Mouse (Mus musculus) stomach, postnatal 0 days (tissue): Measurements from ENCODE around the gene Rcan1. TPM values are rescaled to one million over a fixed set of nuclear protein-coding genes. Genes with fewer than 3 reads are reported as not detected.

ENCODE experiments used
- ATAC-seq: fragments of 200-750 bp; cut with Nextera tagmentation; 2 replicates; pipeline ENCODE4 v1.8.0; 2017; ENCODE audit not compliant: low FRiP score, low TSS enrichment
- DNase-seq: peaks from one replicate; pipeline ENCODE4 v3.0.0-alpha.2; 2016; ENCODE audit warnings: low spot score
- H3K27ac ChIP-seq: fragments of 300-500 bp; sonication (generic); replicated peaks from 2 replicates; pipeline ENCODE4 v1.5.1; 2014; ENCODE audit warnings: mild to moderate bottlenecking, control low read depth
- H3K27me3 ChIP-seq: fragments of 300-500 bp; sonication (generic); 2 replicates; pipeline ENCODE4 v1.6.1; 2014; ENCODE audit warnings: low read length; ENCODE audit not compliant: control insufficient read depth, insufficient read depth
- H3K36me3 ChIP-seq: fragments of 300-500 bp; sonication (generic); 2 replicates; pipeline ENCODE4 v1.6.1; 2014; ENCODE audit warnings: low read length, mixed read lengths; ENCODE audit not compliant: control insufficient read depth, insufficient read depth
- H3K4me1 ChIP-seq: fragments of 300-500 bp; sonication (generic); replicated peaks from 2 replicates; pipeline ENCODE4 v1.6.1; 2014; ENCODE audit warnings: antibody characterized with exemption; ENCODE audit not compliant: control insufficient read depth, insufficient read depth
- H3K4me2 ChIP-seq: fragments of 300-500 bp; sonication (generic); replicated peaks from 2 replicates; pipeline ENCODE4 v1.6.1; 2014; ENCODE audit warnings: low read depth, mild to moderate bottlenecking, control low read depth, moderate library complexity
- H3K4me3 ChIP-seq: fragments of 300-500 bp; sonication (generic); 2 replicates; pipeline ENCODE4 v1.5.1; 2014; ENCODE audit warnings: low read depth, low read length, control low read depth
- H3K9ac ChIP-seq: fragments of 300-500 bp; sonication (generic); 2 replicates; pipeline ENCODE4 v1.6.1; 2014; ENCODE audit warnings: mild to moderate bottlenecking, low read length, control low read depth, mixed read lengths
- H3K9me3 ChIP-seq: fragments of 300-500 bp; sonication (generic); 2 replicates; pipeline ENCODE4 v1.6.1; 2016; ENCODE audit warnings: low read length; ENCODE audit not compliant: control insufficient read depth
- CTCF ChIP-seq: IDR thresholded peaks from 2 replicates; pipeline ENCODE4 v1.5.1; 2016; ENCODE audit warnings: antibody characterized with exemption, low read depth, mild to moderate bottlenecking, moderate library complexity
- EP300 ChIP-seq: optimal IDR thresholded peaks from 2 replicates; pipeline ENCODE3; 2016; ENCODE audit warnings: antibody characterized with exemption
- WGBS: fragments of 180-500 bp; shearing (Covaris S2); extraction: QIAGEN DNeasy Blood & Tissue Kit; methylation state at CpG from one replicate; pipeline ENCODE4 v1.1.7; 2014; 5-methylcytosine and 5-hydroxymethylcytosine counted together
- polyA plus RNA-seq: library from polyadenylated mRNA; unstranded; fragments of >200 nt; fragmentation: Nextera tagmentation; extraction: Ambion mirVana; gene quantifications from 2 replicates; pipeline ENCODE4 v1.2.1, GENCODE M21; 2015

Rcan1 gene
- polyA plus RNA-seq, 1 experiment from 2014 or later, result 24.8 TPM

GRCm38 (mm10) chr16:92402216-92402615 is 68.5 kb downstream of the Rcan1 start:
- ATAC-seq (no peak), DNase-seq (no peak)
- 33% methylated on average over 8 of the region's 8 CpGs for WGBS
- Histone ChIP-seq H3K36me3 (no peaks in the 10 kb centered on the region), H3K4me2 (no peak overlapping the region), H3K4me1 (peaks cover 13% of the 10 kb centered on the region), H3K27me3 (no peaks in the 10 kb centered on the region), H3K9me3 (no peaks in the 10 kb centered on the region), H3K27ac (peak overlapping the region; percentile 73), H3K9ac (no peak overlapping the region), H3K4me3 (no peak overlapping the region)
- TF ChIP-seq EP300 (no peak), CTCF (no peak)

DNA sequence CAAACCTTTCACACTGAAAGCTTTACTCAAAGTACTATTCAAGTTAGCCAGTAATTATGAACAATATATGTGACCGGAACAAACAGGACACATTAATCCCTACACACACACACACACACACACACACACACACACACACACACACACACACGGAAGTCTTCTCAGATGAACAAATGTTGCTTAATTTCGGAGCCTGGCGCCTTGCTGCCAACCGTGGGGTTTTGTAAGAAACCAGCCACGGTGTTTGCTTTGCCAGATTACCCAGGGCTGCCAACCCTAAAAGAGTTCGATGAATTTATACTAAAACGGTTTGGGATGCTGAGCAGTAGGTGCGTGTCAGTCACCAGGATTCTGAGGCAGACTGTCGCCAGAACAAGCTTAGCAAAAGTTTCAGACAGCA is 69.5 kb downstream of the Rcan1 start:
- no peaks in the 10 kb centered on the region for H3K9me3 ChIP-seq
- 0 out of 2 replicates have a peak, but pooled peaks cover 7% of the 10 kb centered on the region for H3K36me3 ChIP-seq
- 44% methylated on average over 10 of the region's 10 CpGs for WGBS
- TF ChIP-seq CTCF (no peak), EP300 (no peak)
- H3K4me3 ChIP-seq, result no peak overlapping the region
- peaks cover 13% of the 10 kb centered on the region for H3K4me1 ChIP-seq
- 0 out of 2 replicates have a peak overlapping the region, but pooled peaks have one; percentile 8 for H3K27ac ChIP-seq
- no peaks in the 10 kb centered on the region for H3K27me3 ChIP-seq
- no peak overlapping the region for H3K4me2 ChIP-seq
- ATAC-seq, result peak; percentile 4; the same call in 1 of the 2 replicates
- H3K9ac ChIP-seq, result no peak overlapping the region
- peak; percentile 40 for DNase-seq

DNA sequence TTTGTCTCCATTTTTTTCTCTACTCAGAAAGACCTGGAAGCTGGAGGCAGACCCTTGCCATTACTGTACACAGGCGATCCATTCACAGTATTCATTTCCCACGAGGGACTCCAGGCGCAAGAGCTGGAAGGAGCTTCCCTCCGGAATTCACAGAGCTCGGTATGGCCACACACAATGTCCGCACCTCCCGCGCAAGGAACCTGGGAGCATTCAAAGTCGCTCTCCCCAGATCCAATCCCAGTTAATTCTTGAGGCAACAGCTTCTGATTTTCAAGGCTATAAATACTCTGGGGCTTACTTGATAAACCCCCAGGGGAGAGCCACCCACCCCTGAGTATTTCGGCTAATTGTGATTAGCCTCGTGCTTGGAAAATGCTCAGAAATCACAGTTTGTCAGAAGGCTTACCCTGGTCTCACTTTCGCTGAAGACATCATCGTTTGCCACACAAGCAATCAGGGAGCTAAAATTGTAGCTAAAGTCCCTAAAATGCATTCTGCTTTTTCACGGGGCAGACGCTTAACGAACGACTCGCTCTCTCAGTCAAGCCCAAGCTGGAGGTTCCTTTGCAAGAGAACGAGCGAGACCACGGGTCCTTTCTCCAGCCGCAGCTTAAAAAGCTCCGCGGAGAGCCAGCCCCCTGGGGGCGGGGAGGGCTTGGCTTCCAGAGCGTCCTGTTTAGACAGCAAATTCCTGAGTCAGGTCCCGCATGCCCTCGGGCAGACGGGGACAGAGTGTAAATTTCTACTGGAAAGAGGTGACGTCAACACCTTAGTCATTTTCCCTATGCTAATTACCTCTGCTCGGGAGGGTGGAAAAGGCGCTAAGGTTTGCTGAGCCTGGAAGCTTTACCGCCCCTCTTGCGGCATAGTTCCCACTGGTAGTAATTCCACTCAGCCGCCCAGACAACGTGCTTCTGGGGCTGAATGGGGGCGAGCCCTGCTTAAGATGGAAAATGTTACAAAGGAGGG is 70.9 kb downstream of the Rcan1 start:
- H3K36me3 ChIP-seq, result 0 out of 2 replicates have a peak, but pooled peaks cover 11% of the 10 kb centered on the region
- H3K4me1 ChIP-seq, result peaks cover 13% of the 10 kb centered on the region
- H3K27me3 ChIP-seq, result no peaks in the 10 kb centered on the region
- DNase-seq, result peak; percentile 86
- ATAC-seq, result peak; percentile 89
- TF ChIP-seq EP300 (peak; percentile 70), CTCF (peak; percentile 39)
- peak overlapping the region; percentile 39 for H3K4me3 ChIP-seq
- H3K9ac ChIP-seq, result peak overlapping the region; percentile 59
- WGBS, result 1% methylated on average over 37 of the region's 37 CpGs
- H3K4me2 ChIP-seq, result peak overlapping the region; percentile 69
- peak overlapping the region; percentile 83 for H3K27ac ChIP-seq
- no peaks in the 10 kb centered on the region for H3K9me3 ChIP-seq

DNA sequence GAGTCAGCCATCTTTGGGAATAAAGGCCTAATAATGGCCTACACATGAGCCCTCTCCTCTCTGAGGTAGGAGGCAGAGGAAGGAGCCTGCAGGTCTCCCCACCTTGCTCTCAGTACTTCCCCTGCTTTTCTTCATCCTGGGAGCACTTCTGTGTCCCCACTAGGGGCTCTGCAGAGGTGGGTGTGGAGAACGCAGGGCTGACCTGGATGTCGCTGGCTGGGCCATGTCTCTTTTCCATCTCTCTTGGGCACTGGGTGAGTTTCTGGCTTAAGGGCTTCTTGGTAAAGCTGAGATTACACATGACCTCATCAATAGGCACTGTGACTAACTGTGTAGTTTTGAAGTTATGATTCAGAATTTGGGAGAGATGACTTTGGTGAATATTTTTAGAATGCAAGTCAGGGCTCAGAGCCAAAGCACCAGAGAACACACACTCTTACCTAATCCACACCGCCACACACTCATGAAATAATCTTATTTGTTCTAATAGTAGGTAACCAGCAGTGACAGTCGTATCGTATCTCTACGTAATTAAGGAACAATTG is 72.0 kb downstream of the Rcan1 start:
- WGBS, result 46% methylated on average over 6 of the region's 6 CpGs
- H3K36me3 ChIP-seq, result 0 out of 2 replicates have a peak, but pooled peaks cover 11% of the 10 kb centered on the region
- H3K9ac ChIP-seq, result no peak overlapping the region
- DNase-seq, result no peak
- peak; percentile 35; the same call in 1 of the 2 replicates for TF ChIP-seq CTCF
- no peak for TF ChIP-seq EP300
- H3K9me3 ChIP-seq, result no peaks in the 10 kb centered on the region
- H3K4me1 ChIP-seq, result peaks cover 13% of the 10 kb centered on the region
- H3K4me3 ChIP-seq, result peak overlapping the region; percentile 39; the same call in 1 of the 2 replicates
- peak overlapping the region; percentile 69 for H3K4me2 ChIP-seq
- H3K27ac ChIP-seq, result no peak overlapping the region
- H3K27me3 ChIP-seq, result no peaks in the 10 kb centered on the region
- no peak for ATAC-seq

- ATAC-seq (no peak; the same call in 1 of the 2 replicates), DNase-seq (peak; percentile 27)
- H3K27me3 ChIP-seq, result no peaks in the 10 kb centered on the region
- H3K4me1 ChIP-seq, result peaks cover 7% of the 10 kb centered on the region
- peak overlapping the region; percentile 69; the same call in 1 of the 2 replicates for H3K4me2 ChIP-seq
- TF ChIP-seq CTCF (no peak), EP300 (no peak)
- H3K4me3 ChIP-seq, result no peak overlapping the region
- no peaks in the 10 kb centered on the region for H3K9me3 ChIP-seq
- H3K9ac ChIP-seq, result 0 out of 2 replicates have a peak overlapping the region, but pooled peaks have one; percentile 13
- WGBS, result 46% methylated on average over 10 of the region's 10 CpGs
- 0 out of 2 replicates have a peak overlapping the region, but pooled peaks have one; percentile 40 for H3K27ac ChIP-seq
- 0 out of 2 replicates have a peak, but pooled peaks cover 11% of the 10 kb centered on the region for H3K36me3 ChIP-seq
These were observed 72.7 kb downstream of the Rcan1 start for GRCm38 (mm10) chr16:92397745-92398573.
